13 mouse cellular contexts compared by ENCODE assay signal in genomic region chr3:86915291-86915690, GRCm38 (mm10). TPM values are rescaled to one million over a fixed set of nuclear protein-coding genes. Genes with fewer than 3 reads are reported as not detected.
DNase-seq lines count a peak whose midpoint lies in the region; ATAC-seq and TF ChIP-seq lines count a peak whose summit lies in the region.
"Had no signal": no experiment of that assay in that cellular context is flagged by ENCODE, and none has a peak within 500 bp of the region (broad histone marks: within the 10 kb centered on the region; RNA-seq: fewer than 3 reads in every experiment).

No protein-coding gene starts in this region.

- no peak for TF ChIP-seq POLR2A in olfactory bulb, adult 2 months (IDR thresholded peaks at IDR 0.05; ENCODE audit: insufficient read depth, low read depth, low read length)

- peak; percentile 10; the same call in 1 of the 2 replicates for TF ChIP-seq CTCF in lung, postnatal 0 days (IDR thresholded peaks at IDR 0.05)
- TF ChIP-seq CTCF in olfactory bulb, adult 2 months (IDR thresholded peaks at IDR 0.05; ENCODE audit: insufficient read depth, low read depth, low read length): no peak

- H3K9me3 ChIP-seq in lung, postnatal 0 days (ENCODE audit: low read length): no peaks in the 10 kb centered on the region
- no peaks in the 10 kb centered on the region for H3K9me3 ChIP-seq in heart, embryonic 11.5 days (replicated peaks; ENCODE audit: control insufficient read depth, low read length)
- H3K9me3 ChIP-seq: embryonic facial prominence, embryonic 12.5 days; heart, embryonic 12.5 days; liver, embryonic 15.5 days; stomach, embryonic 15.5 days had no signal

- no peak for TF ChIP-seq EP300 in lung, postnatal 0 days (IDR thresholded peaks at IDR 0.05)

- no peak overlapping the region for H3K9ac ChIP-seq in lung, postnatal 0 days (replicated peaks; ENCODE audit: low read depth)
- no peak overlapping the region for H3K9ac ChIP-seq in heart, embryonic 11.5 days (ENCODE audit: low read depth, low read length)
- H3K9ac ChIP-seq: embryonic facial prominence, embryonic 12.5 days; heart, embryonic 12.5 days; liver, embryonic 15.5 days; stomach, embryonic 15.5 days had no signal

- H3K27me3 ChIP-seq in lung, postnatal 0 days (replicated peaks; ENCODE audit: insufficient read depth, low read length): no peaks in the 10 kb centered on the region
- peaks cover 14% of the 10 kb centered on the region for H3K27me3 ChIP-seq in heart, embryonic 11.5 days (ENCODE audit: control insufficient read depth, insufficient read depth, low read length)

- peak; percentile 36 for DNase-seq in lung, postnatal 0 days (ENCODE audit: low spot score)
- no peak for DNase-seq in lung, adult 18-20 months
- peak; percentile 81 for DNase-seq in ES-CJ7 (ENCODE audit: low read depth, low spot score)
- DNase-seq in induced T-regulatory cell, adult 2 months (ENCODE audit: low read depth): peak; percentile 54
- DNase-seq in MN1 (ENCODE audit: low spot score): no peak
- DNase-seq: cerebellum, adult 9-11 months; right cerebral cortex, postnatal 25 days had no signal

- H3K4me1 ChIP-seq in lung, postnatal 0 days (ENCODE audit: insufficient read depth, low read depth, low read length): no peaks in the 10 kb centered on the region
- H3K4me1 ChIP-seq in olfactory bulb, adult 2 months (ENCODE audit: control insufficient read depth, insufficient read depth, low read length): peaks cover 14% of the 10 kb centered on the region
- no peaks in the 10 kb centered on the region; the same call in 1 of the 2 replicates for H3K4me1 ChIP-seq in heart, embryonic 11.5 days (ENCODE audit: control insufficient read depth, insufficient read depth, low read length)

- H3K27ac ChIP-seq in lung, postnatal 0 days (ENCODE audit: low read length): no peak overlapping the region
- H3K27ac ChIP-seq in olfactory bulb, adult 2 months (ENCODE audit: insufficient read depth, low read depth, low read length): no peak overlapping the region
- no peak overlapping the region for H3K27ac ChIP-seq in heart, embryonic 11.5 days (ENCODE audit: low read depth, low read length)
- H3K27ac ChIP-seq: embryonic facial prominence, embryonic 12.5 days; liver, embryonic 15.5 days; stomach, embryonic 15.5 days had no signal

- 52% methylated on average over 13 of the region's 13 CpGs for WGBS in lung, postnatal 0 days
- WGBS in olfactory bulb, adult 2 months: 61% methylated on average over 13 of the region's 13 CpGs
- 26% methylated on average over 13 of the region's 13 CpGs for WGBS in heart, embryonic 11.5 days (ENCODE audit: insufficient replicate concordance)

- no peak overlapping the region for H3K4me2 ChIP-seq in lung, postnatal 0 days (replicated peaks; ENCODE audit: low read depth, low read length)
- no peak overlapping the region for H3K4me2 ChIP-seq in heart, embryonic 11.5 days
- H3K4me2 ChIP-seq: embryonic facial prominence, embryonic 12.5 days; heart, embryonic 12.5 days; liver, embryonic 15.5 days; stomach, embryonic 15.5 days had no signal

- H3K4me3 ChIP-seq in lung, postnatal 0 days (ENCODE audit: low read depth, low read length): no peak overlapping the region
- peak overlapping the region; percentile 24 for H3K4me3 ChIP-seq in olfactory bulb, adult 2 months (ENCODE audit: insufficient read depth, low read depth, low read length)
- no peak overlapping the region for H3K4me3 ChIP-seq in heart, embryonic 11.5 days (ENCODE audit: low read depth, low read length)
- H3K4me3 ChIP-seq: embryonic facial prominence, embryonic 12.5 days; heart, embryonic 12.5 days; liver, embryonic 15.5 days; stomach, embryonic 15.5 days had no signal

- H3K36me3 ChIP-seq in lung, postnatal 0 days (ENCODE audit: insufficient read depth, low read length): no peaks in the 10 kb centered on the region
- no peaks in the 10 kb centered on the region for H3K36me3 ChIP-seq in heart, embryonic 11.5 days (ENCODE audit: control insufficient read depth, insufficient read depth, low read length)
- H3K36me3 ChIP-seq: embryonic facial prominence, embryonic 12.5 days; heart, embryonic 12.5 days; liver, embryonic 15.5 days; stomach, embryonic 15.5 days had no signal

- ATAC-seq in lung, postnatal 0 days: peak; percentile 25; the same call in 1 of the 2 replicates
- no peak for ATAC-seq in heart, embryonic 11.5 days (replicated peaks; ENCODE audit: insufficient number of reproducible peaks, low FRiP score, low TSS enrichment)

RNA-seq across cellular contexts. Expression of gene Dclk2, which starts 5.4 kb away (rescaled TPM):
- polyA plus RNA-seq in lung, postnatal 0 days (2015; fragmentation: Nextera tagmentation; extraction: Ambion mirVana): 1.6 and 2.1 TPM in 2 replicates
- 287 TPM in 1 of 2 replicates, not detected in the other for polyA plus RNA-seq in olfactory bulb, adult 2 months (2012; ENCODE audit: insufficient read depth, insufficient read length, low replicate concordance, missing spikeins)
- polyA plus RNA-seq in heart, embryonic 11.5 days (2014; fragmentation: Nextera tagmentation; extraction: Ambion mirVana): 3.1 and 4.3 TPM in 2 replicates

Comparison
In these comparisons a context has a peak if more than half of its experiments do, and no peak if none do; other contexts are left out.
1. DNase-seq: peak in lung, postnatal 0 days (single experiment), ES-CJ7 (single experiment) and induced T-regulatory cell, adult 2 months (single experiment); none in lung, adult 18-20 months (0 of 2) and MN1 (single experiment).
2. RNA of gene Dclk2, which starts 5.4 kb away (polyA plus RNA-seq): 287 TPM in olfactory bulb, adult 2 months; 3.1 to 4.3 TPM in heart, embryonic 11.5 days and 1.6 to 2.1 TPM in lung, postnatal 0 days; every median in the first group is over 10 times any median in the second.